ENCODE assay signal across 21 mouse cellular contexts in genomic region chr5:26783955-26784354, GRCm38 (mm10). TPM values are rescaled to one million over a fixed set of nuclear protein-coding genes. Genes with fewer than 3 reads are reported as not detected.
A peak's percentile ranks its signal among the peaks of the same experiment; 100 is the strongest.
DNase-seq lines count a peak whose midpoint lies in the region; ATAC-seq lines count a peak whose summit lies in the region.
"Had no signal": no experiment of that assay in that cellular context is flagged by ENCODE, and none has a peak within 500 bp of the region (broad histone marks: within the 10 kb centered on the region; RNA-seq: fewer than 3 reads in every experiment).

No protein-coding gene starts in this region.

- DNase-seq in frontal cortex, postnatal 25 days (ENCODE audit: low spot score in 2 of 2): no peak
- DNase-seq in right cerebral cortex, postnatal 10 days (ENCODE audit: low spot score in 2 of 2): peak; percentile 21 to 38
- no peak for DNase-seq in right cerebral cortex, adult 18-20 months
- peak; percentile 28 for DNase-seq in brain, embryonic 18.5 days (ENCODE audit: low read depth, low spot score)
- no peak for DNase-seq in adrenal gland, adult 2 months
- DNase-seq in heart, postnatal 36 days: no peak
- DNase-seq: adrenal gland, adult 8-10 months; adrenal gland, postnatal 14 days; adrenal gland, postnatal 36 days; cerebellum, adult 11 months; cerebellum, adult 18-20 months; cerebellum, adult 8-10 months; cerebellum, adult 9-11 months; cerebellum, postnatal 14 days; cerebellum, postnatal 36 days; embryo, embryonic 11 days had no signal

- ATAC-seq in frontal cortex, adult (ENCODE audit: low TSS enrichment): peak; percentile 62
- ATAC-seq: forebrain, embryonic 13.5 days; forebrain, embryonic 15.5 days had no signal

- intact Hi-C loops in heart, postnatal 36 days (cut with DNase I): no loop called here

RNA-seq across cellular contexts. Expression of gene Dpp6, which starts 33.0 kb away (rescaled TPM):
- 1 to 10 TPM; 7.4 to 9.2 TPM for total RNA-seq in adrenal gland, adult 2 months (2021)
- polyA plus RNA-seq in adrenal gland, adult 2 months (2012; rRNA removed): 1.8 TPM in 2 replicates
- total RNA-seq in heart, postnatal 36 days (2021): under 1 TPM; 0.06 to 0.11 TPM
- total RNA-seq: common myeloid progenitor, adult 5-6 weeks; MEL had no signal

Comparison
In these comparisons a context has a peak if more than half of its experiments do, and no peak if none do; other contexts are left out.
1. DNase-seq: peak in right cerebral cortex, postnatal 10 days (2 of 2) and brain, embryonic 18.5 days (single experiment); none in frontal cortex, postnatal 25 days (0 of 2), right cerebral cortex, adult 18-20 months (single experiment), adrenal gland, adult 2 months (single experiment) and heart, postnatal 36 days (0 of 2).
2. RNA of gene Dpp6, which starts 33.0 kb away (total RNA-seq): 7.4 to 9.2 TPM in adrenal gland, adult 2 months; 0.06 to 0.11 TPM in heart, postnatal 36 days; every median in the first group is over 4 times any median in the second.